Mouse (Mus musculus): ENCODE measurements at regions not wholly inside any gene's neighbourhood (a gene's known extent, or its start where the extent isn't known, plus 50 kb on each side); places are given as distances from the start of the nearest gene placed in this dataset.

DNA sequence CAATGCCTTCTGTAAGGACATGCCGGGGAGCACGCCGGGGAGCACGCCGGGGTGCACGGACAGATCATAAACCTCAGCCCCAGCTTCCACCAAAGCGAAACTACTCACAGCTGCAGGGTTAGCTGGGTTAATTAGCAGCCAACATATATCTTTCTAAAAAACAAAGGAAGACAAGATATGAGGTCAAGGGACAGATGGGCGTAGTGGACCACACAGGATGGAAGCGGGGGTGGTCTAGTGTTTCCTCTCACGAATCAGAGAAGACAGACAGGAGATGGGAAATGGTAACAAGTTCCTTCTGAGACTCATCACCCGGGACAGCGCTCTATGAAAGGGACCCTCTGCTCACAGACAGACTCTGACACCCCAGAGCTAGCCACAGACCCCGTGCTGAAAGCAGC lies 60.0 kb upstream of the Ajap1 start:
- H3K9me3 ChIP-seq (replicated peaks; ENCODE audit: control insufficient read depth, low read length): no peaks in the 10 kb centered on the region
- H3K36me3 ChIP-seq (ENCODE audit: control insufficient read depth, insufficient read depth): no peaks in the 10 kb centered on the region
- no peaks in the 10 kb centered on the region for H3K27me3 ChIP-seq (ENCODE audit: control insufficient read depth, insufficient read depth, low read length)
- no peaks in the 10 kb centered on the region for H3K4me1 ChIP-seq (ENCODE audit: control insufficient read depth, insufficient read depth, low read length)
- ATAC-seq (replicated peaks; ENCODE audit: extremely low read depth, insufficient read depth, low FRiP score): no peak
- no peak overlapping the region for H3K4me2 ChIP-seq (ENCODE audit: low read depth, low read length)
- no peak overlapping the region for H3K27ac ChIP-seq (ENCODE audit: low read length)
- no peak overlapping the region for H3K4me3 ChIP-seq (ENCODE audit: low read length)
- no peak overlapping the region for H3K9ac ChIP-seq (ENCODE audit: low read length)
- 69% methylated on average over 13 of the region's 13 CpGs for WGBS

GRCm38 (mm10) chr4:153543900-153544648 lies 61.5 kb upstream of the Ajap1 start:
- Histone ChIP-seq H3K27me3 (ENCODE audit: control insufficient read depth, insufficient read depth, low read length) (no peaks in the 10 kb centered on the region), H3K4me3 (ENCODE audit: low read length) (no peak overlapping the region), H3K36me3 (ENCODE audit: control insufficient read depth, insufficient read depth) (no peaks in the 10 kb centered on the region), H3K9me3 (replicated peaks; ENCODE audit: control insufficient read depth, low read length) (no peaks in the 10 kb centered on the region), H3K27ac (ENCODE audit: low read length) (no peak overlapping the region), H3K9ac (ENCODE audit: low read length) (no peak overlapping the region), H3K4me1 (ENCODE audit: control insufficient read depth, insufficient read depth, low read length) (no peaks in the 10 kb centered on the region), H3K4me2 (ENCODE audit: low read depth, low read length) (no peak overlapping the region)
- ATAC-seq (replicated peaks; ENCODE audit: extremely low read depth, insufficient read depth, low FRiP score): no peak
- WGBS: 51% methylated on average over 24 of the region's 24 CpGs

GRCm38 (mm10) chr4:153546709-153547108 lies 64.1 kb upstream of the Ajap1 start:
- WGBS: 84% methylated on average over 7 of the region's 7 CpGs
- Histone ChIP-seq H3K9ac (ENCODE audit: low read length) (no peak overlapping the region), H3K4me2 (ENCODE audit: low read depth, low read length) (no peak overlapping the region), H3K27me3 (ENCODE audit: control insufficient read depth, insufficient read depth, low read length) (no peaks in the 10 kb centered on the region), H3K27ac (ENCODE audit: low read length) (no peak overlapping the region), H3K9me3 (replicated peaks; ENCODE audit: control insufficient read depth, low read length) (peaks cover 3% of the 10 kb centered on the region; the same call in 1 of the 2 replicates), H3K4me3 (ENCODE audit: low read length) (no peak overlapping the region), H3K4me1 (ENCODE audit: control insufficient read depth, insufficient read depth, low read length) (no peaks in the 10 kb centered on the region), H3K36me3 (ENCODE audit: control insufficient read depth, insufficient read depth) (no peaks in the 10 kb centered on the region)
- no peak for ATAC-seq (replicated peaks; ENCODE audit: extremely low read depth, insufficient read depth, low FRiP score)

- ATAC-seq (replicated peaks; ENCODE audit: extremely low read depth, insufficient read depth, low FRiP score): no peak
- no peak overlapping the region for H3K4me3 ChIP-seq (ENCODE audit: low read length)
- H3K9ac ChIP-seq (ENCODE audit: low read length): no peak overlapping the region
- H3K9me3 ChIP-seq (replicated peaks; ENCODE audit: control insufficient read depth, low read length): peaks cover 3% of the 10 kb centered on the region; the same call in 1 of the 2 replicates
- no peaks in the 10 kb centered on the region for H3K36me3 ChIP-seq (ENCODE audit: control insufficient read depth, insufficient read depth)
- H3K4me1 ChIP-seq (ENCODE audit: control insufficient read depth, insufficient read depth, low read length): no peaks in the 10 kb centered on the region
- no peaks in the 10 kb centered on the region for H3K27me3 ChIP-seq (ENCODE audit: control insufficient read depth, insufficient read depth, low read length)
- H3K27ac ChIP-seq (ENCODE audit: low read length): no peak overlapping the region
- WGBS: 73% methylated on average over 5 of the region's 5 CpGs
- no peak overlapping the region for H3K4me2 ChIP-seq (ENCODE audit: low read depth, low read length)
These were observed 64.5 kb upstream of the Ajap1 start for GRCm38 (mm10) chr4:153547111-153547510.

- H3K4me3 ChIP-seq (ENCODE audit: low read length): no peak overlapping the region
- H3K27ac ChIP-seq (ENCODE audit: low read length): no peak overlapping the region
- H3K36me3 ChIP-seq (ENCODE audit: control insufficient read depth, insufficient read depth): no peaks in the 10 kb centered on the region
- 80% methylated on average over 13 of the region's 13 CpGs for WGBS
- no peak overlapping the region for H3K4me2 ChIP-seq (ENCODE audit: low read depth, low read length)
- H3K27me3 ChIP-seq (ENCODE audit: control insufficient read depth, insufficient read depth, low read length): no peaks in the 10 kb centered on the region
- no peak overlapping the region for H3K9ac ChIP-seq (ENCODE audit: low read length)
- no peaks in the 10 kb centered on the region for H3K4me1 ChIP-seq (ENCODE audit: control insufficient read depth, insufficient read depth, low read length)
- no peak for ATAC-seq (replicated peaks; ENCODE audit: extremely low read depth, insufficient read depth, low FRiP score)
- H3K9me3 ChIP-seq (replicated peaks; ENCODE audit: control insufficient read depth, low read length): peaks cover 3% of the 10 kb centered on the region; the same call in 1 of the 2 replicates
These were observed 65.3 kb upstream of the Ajap1 start for GRCm38 (mm10) chr4:153547871-153548270.

GRCm38 (mm10) chr4:153551291-153551690 lies 68.7 kb upstream of the Ajap1 start:
- Histone ChIP-seq H3K4me1 (ENCODE audit: control insufficient read depth, insufficient read depth, low read length) (no peaks in the 10 kb centered on the region), H3K27ac (ENCODE audit: low read length) (no peak overlapping the region), H3K36me3 (ENCODE audit: control insufficient read depth, insufficient read depth) (no peaks in the 10 kb centered on the region), H3K4me3 (ENCODE audit: low read length) (no peak overlapping the region), H3K27me3 (ENCODE audit: control insufficient read depth, insufficient read depth, low read length) (no peaks in the 10 kb centered on the region), H3K9ac (ENCODE audit: low read length) (no peak overlapping the region), H3K9me3 (replicated peaks; ENCODE audit: control insufficient read depth, low read length) (peaks cover 3% of the 10 kb centered on the region; the same call in 1 of the 2 replicates), H3K4me2 (ENCODE audit: low read depth, low read length) (no peak overlapping the region)
- WGBS: 86% methylated on average over 7 of the region's 7 CpGs
- no peak for ATAC-seq (replicated peaks; ENCODE audit: extremely low read depth, insufficient read depth, low FRiP score)

- no peak overlapping the region for H3K9ac ChIP-seq (ENCODE audit: low read length)
- no peaks in the 10 kb centered on the region for H3K4me1 ChIP-seq (ENCODE audit: control insufficient read depth, insufficient read depth, low read length)
- no peak overlapping the region for H3K4me3 ChIP-seq (ENCODE audit: low read length)
- H3K4me2 ChIP-seq (ENCODE audit: low read depth, low read length): no peak overlapping the region
- H3K27ac ChIP-seq (ENCODE audit: low read length): no peak overlapping the region
- H3K9me3 ChIP-seq (replicated peaks; ENCODE audit: control insufficient read depth, low read length): peaks cover 3% of the 10 kb centered on the region; the same call in 1 of the 2 replicates
- no peaks in the 10 kb centered on the region for H3K36me3 ChIP-seq (ENCODE audit: control insufficient read depth, insufficient read depth)
- peaks cover under 1% of the 10 kb centered on the region; the same call in 1 of the 2 replicates for H3K27me3 ChIP-seq (ENCODE audit: control insufficient read depth, insufficient read depth, low read length)
- 43% methylated on average over 4 of the region's 4 CpGs for WGBS
- no peak for ATAC-seq (replicated peaks; ENCODE audit: extremely low read depth, insufficient read depth, low FRiP score)
These were observed 69.9 kb upstream of the Ajap1 start for GRCm38 (mm10) chr4:153552483-153552882.

- H3K4me1 ChIP-seq (ENCODE audit: control insufficient read depth, insufficient read depth, low read length): 0 out of 2 replicates have a peak, but pooled peaks cover 2% of the 10 kb centered on the region
- no peak overlapping the region for H3K27ac ChIP-seq (ENCODE audit: low read length)
- no peak overlapping the region for H3K9ac ChIP-seq (ENCODE audit: low read length)
- H3K27me3 ChIP-seq (ENCODE audit: control insufficient read depth, insufficient read depth, low read length): peaks cover 3% of the 10 kb centered on the region; the same call in 1 of the 2 replicates
- WGBS: 63% methylated on average over 19 of the region's 19 CpGs
- no peak for ATAC-seq (replicated peaks; ENCODE audit: extremely low read depth, insufficient read depth, low FRiP score)
- H3K9me3 ChIP-seq (replicated peaks; ENCODE audit: control insufficient read depth, low read length): no peaks in the 10 kb centered on the region
- no peaks in the 10 kb centered on the region for H3K36me3 ChIP-seq (ENCODE audit: control insufficient read depth, insufficient read depth)
- H3K4me2 ChIP-seq (ENCODE audit: low read depth, low read length): no peak overlapping the region
- H3K4me3 ChIP-seq (ENCODE audit: low read length): no peak overlapping the region
These were observed 75.4 kb upstream of the Ajap1 start for GRCm38 (mm10) chr4:153557812-153558608.

- 60% methylated on average over 4 of the region's 4 CpGs for WGBS
- Histone ChIP-seq H3K4me3 (ENCODE audit: low read length) (no peak overlapping the region), H3K36me3 (ENCODE audit: control insufficient read depth, insufficient read depth) (no peaks in the 10 kb centered on the region), H3K4me2 (ENCODE audit: low read depth, low read length) (no peak overlapping the region), H3K9me3 (replicated peaks; ENCODE audit: control insufficient read depth, low read length) (no peaks in the 10 kb centered on the region), H3K27ac (ENCODE audit: low read length) (no peak overlapping the region), H3K27me3 (ENCODE audit: control insufficient read depth, insufficient read depth, low read length) (peaks cover 3% of the 10 kb centered on the region; the same call in 1 of the 2 replicates), H3K9ac (ENCODE audit: low read length) (no peak overlapping the region), H3K4me1 (ENCODE audit: control insufficient read depth, insufficient read depth, low read length) (0 out of 2 replicates have a peak, but pooled peaks cover 2% of the 10 kb centered on the region)
- ATAC-seq (replicated peaks; ENCODE audit: extremely low read depth, insufficient read depth, low FRiP score): no peak
These were observed 77.0 kb upstream of the Ajap1 start for GRCm38 (mm10) chr4:153559568-153559967.

Data from heart, embryonic 16.5 days (tissue).